Mouse (Mus musculus): ENCODE measurements at regions not wholly inside any gene's neighbourhood (a gene's known extent, or its start where the extent isn't known, plus 50 kb on each side); places are given as distances from the start of the nearest gene placed in this dataset.

GRCm38 (mm10) chr8:86428998-86429651 is 151.4 kb downstream of the Abcc12 start:
- TF ChIP-seq CTCF (IDR thresholded peaks at IDR 0.05), result no peak
- no peak for DNase-seq (ENCODE audit: extremely low spot score in 1 of 2, low spot score in 2 of 2)
- H3K27ac ChIP-seq, result no peak overlapping the region
- no peak overlapping the region for H3K4me3 ChIP-seq
- intact Hi-C loops (cut with DNase I), result no loop called here

DNA sequence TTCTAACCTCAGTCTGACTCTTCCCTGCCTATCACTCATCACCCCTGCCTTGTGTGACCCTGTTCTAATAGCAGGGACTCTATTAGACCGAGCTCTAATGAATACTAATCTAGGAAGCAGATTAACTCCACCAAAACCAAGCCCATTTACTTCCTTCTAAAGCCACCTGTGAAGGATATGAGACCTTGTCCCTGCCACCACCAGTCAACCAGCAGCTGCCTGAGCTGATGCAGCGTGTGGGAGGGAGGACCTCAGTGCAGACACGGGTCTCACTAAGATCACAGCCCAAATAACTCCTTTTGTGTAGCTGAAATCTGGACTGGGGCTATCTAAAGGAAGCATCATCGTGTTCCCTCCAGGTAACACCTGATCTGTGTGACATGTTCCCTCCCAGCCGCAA is 152.4 kb downstream of the Abcc12 start:
- H3K27ac ChIP-seq, result no peak overlapping the region
- no peak for DNase-seq (ENCODE audit: extremely low spot score in 1 of 2, low spot score in 2 of 2)
- no peak for TF ChIP-seq CTCF (IDR thresholded peaks at IDR 0.05)
- intact Hi-C loops (cut with DNase I), result no loop called here
- no peak overlapping the region for H3K4me3 ChIP-seq

GRCm38 (mm10) chr8:86426056-86426455 is 154.4 kb downstream of the Abcc12 start:
- no peak overlapping the region for H3K27ac ChIP-seq
- H3K4me3 ChIP-seq, result no peak overlapping the region
- DNase-seq (ENCODE audit: extremely low spot score in 1 of 2, low spot score in 2 of 2), result no peak
- no peak for TF ChIP-seq CTCF (IDR thresholded peaks at IDR 0.05)
- intact Hi-C loops (cut with DNase I), result no loop called here

GRCm38 (mm10) chr8:86425382-86425781 is 155.1 kb downstream of the Abcc12 start:
- intact Hi-C loops (cut with DNase I), result no loop called here
- no peak for TF ChIP-seq CTCF (IDR thresholded peaks at IDR 0.05)
- DNase-seq (ENCODE audit: extremely low spot score in 1 of 2, low spot score in 2 of 2), result no peak
- H3K4me3 ChIP-seq, result no peak overlapping the region
- no peak overlapping the region for H3K27ac ChIP-seq

DNA sequence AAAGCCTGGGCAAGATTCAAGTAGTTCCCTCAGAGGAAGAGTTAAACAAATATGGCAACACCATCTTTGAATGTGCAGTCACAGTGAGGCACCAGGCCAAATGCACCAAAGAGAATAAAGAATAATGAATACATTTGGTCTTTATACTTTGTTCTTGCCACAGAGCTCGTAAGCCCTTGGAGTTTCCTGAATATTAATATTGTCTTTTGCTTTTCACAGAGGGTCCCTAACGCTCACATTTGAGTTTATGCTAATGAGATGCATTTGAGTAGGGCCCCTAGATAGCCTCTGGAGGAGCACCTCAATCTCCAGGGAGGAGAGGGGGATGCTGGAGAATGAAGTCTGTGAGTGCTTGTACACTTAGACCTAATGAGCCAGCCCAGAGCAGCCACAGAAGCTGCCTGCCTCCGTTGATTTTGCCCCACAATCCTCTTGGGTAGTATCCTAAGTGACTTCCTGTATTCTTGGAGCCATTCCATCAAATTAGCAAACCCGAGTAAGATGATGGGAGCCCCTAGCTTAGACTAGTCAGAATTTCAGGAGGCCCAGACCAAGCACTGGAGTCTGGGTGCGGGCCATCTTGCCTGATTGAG is 161.3 kb downstream of the Abcc12 start:
- intact Hi-C loops (cut with DNase I), result no loop called here
- Histone ChIP-seq H3K4me3 (no peak overlapping the region), H3K27ac (no peak overlapping the region)
- DNase-seq (ENCODE audit: extremely low spot score in 1 of 2, low spot score in 2 of 2), result no peak
- TF ChIP-seq CTCF (IDR thresholded peaks at IDR 0.05), result no peak

GRCm38 (mm10) chr8:86418414-86418981 is 162.0 kb downstream of the Abcc12 start:
- TF ChIP-seq CTCF (IDR thresholded peaks at IDR 0.05), result no peak
- intact Hi-C loops (cut with DNase I), result no loop called here
- H3K27ac ChIP-seq, result no peak overlapping the region

DNA sequence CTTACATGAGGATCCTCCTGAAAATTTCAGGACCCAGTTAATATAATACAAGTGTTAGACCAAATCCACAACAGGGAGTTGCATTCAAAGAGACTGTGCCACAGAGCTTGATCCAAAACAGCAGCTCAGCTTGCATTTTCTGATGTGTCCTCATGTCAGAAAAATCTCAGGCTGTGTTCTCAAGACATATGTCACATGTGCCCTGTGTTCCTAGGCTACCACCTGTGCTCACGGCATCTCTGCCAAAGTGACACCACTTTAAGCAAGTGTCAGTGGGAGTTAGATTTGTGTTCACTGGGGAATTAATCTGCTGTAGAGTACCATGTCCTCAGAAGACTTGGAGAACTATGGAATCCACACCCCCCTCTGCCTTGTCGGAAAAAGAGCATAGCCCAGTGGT is 165.3 kb downstream of the Abcc12 start:
- DNase-seq (ENCODE audit: extremely low spot score in 1 of 2, low spot score in 2 of 2), result no peak
- TF ChIP-seq CTCF (IDR thresholded peaks at IDR 0.05), result no peak
- H3K27ac ChIP-seq, result no peak overlapping the region
- intact Hi-C loops (cut with DNase I), result no loop called here
- H3K4me3 ChIP-seq, result no peak overlapping the region

More at GRCm38 (mm10) chr8:86418414-86418981, 162.0 kb downstream of the Abcc12 start:
- no peak for DNase-seq (ENCODE audit: extremely low spot score in 1 of 2, low spot score in 2 of 2)
- no peak overlapping the region for H3K4me3 ChIP-seq

GRCm38 (mm10) chr8:86411232-86411631 is 169.3 kb downstream of the Abcc12 start:
- no peak for TF ChIP-seq CTCF (IDR thresholded peaks at IDR 0.05)
- peak; percentile 18 to 45 for DNase-seq (ENCODE audit: extremely low spot score in 1 of 2, low spot score in 2 of 2)
- H3K27ac ChIP-seq, result peak overlapping the region; percentile 16

GRCm38 (mm10) chr8:86406196-86406595 is 174.3 kb downstream of the Abcc12 start:
- intact Hi-C loops (cut with DNase I), result no loop called here
- TF ChIP-seq CTCF (IDR thresholded peaks at IDR 0.05), result no peak
- no peak for DNase-seq (ENCODE audit: extremely low spot score in 1 of 2, low spot score in 2 of 2)
- Histone ChIP-seq H3K27ac (no peak overlapping the region), H3K4me3 (no peak overlapping the region)

More at GRCm38 (mm10) chr8:86411232-86411631, 169.3 kb downstream of the Abcc12 start:
- H3K4me3 ChIP-seq, result no peak overlapping the region
- intact Hi-C loops (cut with DNase I), result no loop called here

DNA sequence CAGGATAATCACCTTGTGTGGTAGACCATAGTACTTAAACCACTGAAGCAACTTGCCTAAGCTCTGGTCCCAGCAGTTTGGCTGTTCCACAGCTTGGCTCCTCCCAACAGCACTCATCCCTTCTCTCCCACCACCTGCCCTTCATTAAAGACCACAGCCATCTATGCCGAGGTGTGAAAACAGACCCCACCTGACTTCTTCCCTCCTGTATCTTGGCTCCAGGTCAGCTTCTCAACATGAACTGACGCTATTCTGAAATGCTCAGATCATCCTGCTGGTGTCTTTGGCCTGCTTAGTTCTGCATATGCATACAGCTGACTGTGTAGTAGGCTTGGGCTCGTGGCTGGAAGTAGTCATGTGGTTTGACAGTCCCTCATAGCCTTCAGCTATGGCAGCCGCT is 177.1 kb downstream of the Abcc12 start:
- Histone ChIP-seq H3K27ac (no peak overlapping the region), H3K4me3 (no peak overlapping the region)
- no peak for DNase-seq (ENCODE audit: extremely low spot score in 1 of 2, low spot score in 2 of 2)
- intact Hi-C loops (cut with DNase I), result no loop called here
- no peak for TF ChIP-seq CTCF (IDR thresholded peaks at IDR 0.05)

DNA sequence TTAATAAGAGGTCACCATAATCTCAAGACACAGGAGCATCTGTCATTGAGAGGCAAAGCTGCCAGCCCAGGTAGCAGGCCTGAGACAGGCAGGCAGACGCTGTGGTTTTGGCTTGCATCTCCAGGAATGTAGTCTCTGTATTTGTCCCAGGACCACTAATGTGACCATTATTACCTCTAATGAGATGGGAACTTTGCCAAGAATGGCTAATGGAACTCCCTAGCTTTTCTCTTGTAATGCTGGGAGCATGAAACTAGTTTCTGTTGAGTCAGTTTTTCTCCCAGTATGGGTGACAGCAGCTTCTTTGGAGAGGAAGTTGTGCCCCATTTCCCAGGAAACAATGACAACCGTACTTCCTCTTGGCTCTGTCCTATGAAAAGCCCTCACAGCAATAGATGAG is 178.5 kb downstream of the Abcc12 start:
- Histone ChIP-seq H3K4me3 (no peak overlapping the region), H3K27ac (no peak overlapping the region)
- intact Hi-C loops (cut with DNase I), result no loop called here
- DNase-seq (ENCODE audit: extremely low spot score in 1 of 2, low spot score in 2 of 2), result no peak
- no peak for TF ChIP-seq CTCF (IDR thresholded peaks at IDR 0.05)

GRCm38 (mm10) chr8:86395121-86395520 is 185.4 kb downstream of the Abcc12 start:
- intact Hi-C loops (cut with DNase I), result no loop called here
- no peak for TF ChIP-seq CTCF (IDR thresholded peaks at IDR 0.05)
- DNase-seq (ENCODE audit: extremely low spot score in 1 of 2, low spot score in 2 of 2), result no peak
- Histone ChIP-seq H3K4me3 (no peak overlapping the region), H3K27ac (peak overlapping the region; percentile 44)

DNA sequence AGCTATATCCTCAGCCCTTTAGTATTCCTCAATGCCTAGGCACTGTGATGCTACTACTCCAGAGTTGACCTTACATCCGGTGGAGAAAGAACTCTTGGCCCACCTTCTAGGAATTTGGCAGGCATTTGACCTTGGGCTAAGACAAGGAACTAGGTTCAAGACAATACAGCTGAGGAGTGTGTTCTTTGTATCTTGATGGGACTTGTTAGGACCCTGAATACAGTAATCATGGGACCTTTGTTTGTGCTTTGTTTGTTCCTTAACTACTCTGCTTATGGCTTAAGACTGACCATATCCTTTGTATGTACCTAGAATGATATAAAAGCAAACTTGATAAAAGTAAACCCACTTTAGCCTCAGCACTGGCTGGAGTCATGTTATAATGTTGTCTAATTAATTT is 186.7 kb downstream of the Abcc12 start:
- intact Hi-C loops (cut with DNase I), result loop anchor here (5.0 kb wide), 2 partner anchors 67 to 78 kb away; no protein-coding TSS in a partner anchor
- DNase-seq (ENCODE audit: extremely low spot score in 1 of 2, low spot score in 2 of 2), result no peak
- no peak for TF ChIP-seq CTCF (IDR thresholded peaks at IDR 0.05)
- Histone ChIP-seq H3K27ac (no peak overlapping the region), H3K4me3 (no peak overlapping the region)

All from left cerebral cortex, adult 2 months (tissue).